20 mouse cellular contexts compared by ENCODE assay signal in genomic region chr8:127462378-127462935, GRCm38 (mm10).
"Had no signal": no experiment of that assay in that cellular context is flagged by ENCODE, and none has a peak within 500 bp of the region (broad histone marks: within the 10 kb centered on the region; RNA-seq: fewer than 3 reads in every experiment).

No protein-coding gene starts in this region.

- DNase-seq: kidney, adult 18-20 months; kidney, adult 9 months; kidney, postnatal 14 days; kidney, postnatal 4 days; left cerebral cortex, postnatal 4 days; liver, postnatal 0 days; lung, embryonic 14.5 days; right cerebral cortex, adult 18-20 months; right cerebral cortex, postnatal 14 days; right cerebral cortex, postnatal 4 days; thymus, postnatal 4 days had no signal

- H3K36me3 ChIP-seq: midbrain, embryonic 13.5 days; stomach, embryonic 15.5 days had no signal

- H3K27me3 ChIP-seq: limb, embryonic 13.5 days; midbrain, embryonic 13.5 days; stomach, embryonic 15.5 days had no signal

- H3K4me1 ChIP-seq: limb, embryonic 13.5 days; midbrain, embryonic 10.5 days; midbrain, embryonic 13.5 days; stomach, embryonic 15.5 days had no signal

- H3K9me3 ChIP-seq: limb, embryonic 13.5 days; midbrain, embryonic 10.5 days; midbrain, embryonic 13.5 days; stomach, embryonic 15.5 days had no signal

- H3K4me3 ChIP-seq: limb, embryonic 13.5 days; midbrain, embryonic 10.5 days; midbrain, embryonic 13.5 days; myocyte; stomach, embryonic 15.5 days had no signal

- H3K27ac ChIP-seq: limb, embryonic 13.5 days; liver, embryonic 14.5 days; midbrain, embryonic 10.5 days; midbrain, embryonic 13.5 days; stomach, embryonic 15.5 days had no signal

- ATAC-seq: intestine, embryonic 16.5 days; liver, postnatal 0 days; lung, postnatal 0 days; midbrain, embryonic 13.5 days; midbrain, embryonic 16.5 days had no signal
